Mouse (Mus musculus) spleen, adult 2 months (tissue): ENCODE measurements around the gene Tmem164. TPM values are rescaled to one million over a fixed set of nuclear protein-coding genes. Genes with fewer than 3 reads are reported as not detected.

ENCODE experiments used
- DNase-seq, 2 experiments: peaks; one replicate each; pipeline versions ENCODE4 v3.0.0 to v3.0.0-alpha.2; 2012 to 2021; ENCODE audit warnings: low spot score in 2 of 2, low read depth in 1 of 2
- H3K27ac ChIP-seq: fragments of 200-500 bp; 2 replicates; pipeline ENCODE4 v1.5.1; 2012; ENCODE audit warnings: low read length, inconsistent platforms; ENCODE audit not compliant: insufficient read depth
- H3K27me3 ChIP-seq: fragments of 200-500 bp; 2 replicates; pipeline ENCODE4 v1.6.1; 2012; ENCODE audit warnings: mild to moderate bottlenecking, moderate library complexity, low read length, inconsistent platforms; ENCODE audit not compliant: control insufficient read depth, insufficient read depth
- H3K36me3 ChIP-seq: fragments of 200-500 bp; 2 replicates; pipeline ENCODE4 v1.6.1; 2012; ENCODE audit warnings: mild to moderate bottlenecking, low read length, inconsistent platforms; ENCODE audit not compliant: control insufficient read depth, insufficient read depth
- H3K4me1 ChIP-seq: fragments of 200-500 bp; 2 replicates; pipeline ENCODE4 v1.6.1; 2011; ENCODE audit warnings: inconsistent platforms; ENCODE audit not compliant: control insufficient read depth, insufficient read depth, insufficient read length
- H3K4me3 ChIP-seq: fragments of 200-500 bp; 2 replicates; pipeline ENCODE4 v1.5.1; 2011; ENCODE audit warnings: mild to moderate bottlenecking, inconsistent platforms; ENCODE audit not compliant: insufficient read depth, insufficient read length; ENCODE audit errors: extremely low read depth
- CTCF ChIP-seq: fragments of 200-500 bp; IDR thresholded peaks from 2 replicates; pipeline ENCODE4 v1.5.1; 2011; ENCODE audit warnings: mild to moderate bottlenecking, inconsistent platforms; ENCODE audit not compliant: insufficient read depth, insufficient read length, insufficient replicate concordance; ENCODE audit errors: extremely low read depth
- POLR2A ChIP-seq: fragments of 200-500 bp; IDR thresholded peaks from 2 replicates; pipeline ENCODE4 v1.6.1; 2011; ENCODE audit warnings: low read depth, low read length, inconsistent platforms
- WGBS: fragments of 180-500 bp; shearing (Covaris S2); methylation state at CpG from one replicate; pipeline ENCODE4 v1.1.7; 2018; 5-methylcytosine and 5-hydroxymethylcytosine counted together
- polyA plus RNA-seq: library from polyadenylated mRNA; depleted of rRNA; stranded (reverse); fragments of >200 nt; gene quantifications from 2 replicates; pipeline ENCODE4 v1.2.3, GENCODE M21; 2012

Tmem164 gene
- polyA plus RNA-seq, 1 experiment, result 13.4 TPM

DNA sequence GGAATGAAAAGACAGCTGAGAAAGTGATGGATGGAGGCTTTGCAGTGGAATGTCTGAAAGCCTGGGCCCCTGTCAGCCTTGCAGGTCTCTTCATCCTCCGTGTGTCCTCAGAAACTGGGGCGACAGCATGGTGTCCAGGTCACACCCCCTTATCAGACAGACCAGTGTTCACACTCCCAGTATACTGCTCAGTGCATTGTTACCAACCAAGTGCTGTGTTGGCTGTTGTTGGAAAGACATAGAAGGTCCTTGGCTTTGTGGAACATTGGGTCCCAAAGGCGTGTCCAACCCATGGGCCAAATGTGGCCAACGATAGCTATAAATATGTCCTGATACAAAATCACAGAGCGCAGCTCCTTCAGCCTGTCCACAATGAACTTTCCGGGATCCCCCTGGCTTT is 149.4 kb downstream of the Tmem164 start:
- H3K4me1 ChIP-seq, result peaks cover 2% of the 10 kb centered on the region; the same call in 1 of the 2 replicates
- TF ChIP-seq CTCF (no peak), POLR2A (no peak)
- 90% methylated on average over 6 of the region's 6 CpGs for WGBS
- no peak overlapping the region for H3K27ac ChIP-seq
- no peak for DNase-seq
- H3K36me3 ChIP-seq, result no peaks in the 10 kb centered on the region
- H3K27me3 ChIP-seq, result no peaks in the 10 kb centered on the region
- no peak overlapping the region for H3K4me3 ChIP-seq

DNA sequence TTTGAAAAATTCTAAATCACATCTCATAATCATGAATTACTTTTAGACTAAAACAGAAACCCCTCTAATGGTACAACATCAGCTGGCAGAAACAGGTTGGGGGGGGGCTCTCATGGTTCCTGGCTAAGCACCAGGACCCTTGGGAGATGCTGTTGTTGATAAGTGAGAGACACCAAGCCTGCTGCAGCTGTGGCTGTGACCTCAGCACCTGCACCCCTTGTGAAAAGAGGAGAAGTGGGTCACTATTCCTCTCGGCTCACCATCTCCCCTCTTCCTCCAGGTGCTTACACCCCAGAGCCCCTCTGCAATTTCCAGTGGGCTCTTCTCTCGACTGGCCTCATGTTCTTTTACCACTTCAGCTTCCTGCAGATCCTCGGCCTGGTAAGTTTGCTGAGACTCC is 151.0 kb downstream of the Tmem164 start:
- no peak overlapping the region for H3K27ac ChIP-seq
- TF ChIP-seq CTCF, result no peak
- no peak for TF ChIP-seq POLR2A
- DNase-seq, result no peak
- 42% methylated on average over 3 of the region's 3 CpGs for WGBS
- no peak overlapping the region for H3K4me3 ChIP-seq
- H3K4me1 ChIP-seq, result peaks cover 2% of the 10 kb centered on the region; the same call in 1 of the 2 replicates
- H3K27me3 ChIP-seq, result no peaks in the 10 kb centered on the region
- no peaks in the 10 kb centered on the region for H3K36me3 ChIP-seq

DNA sequence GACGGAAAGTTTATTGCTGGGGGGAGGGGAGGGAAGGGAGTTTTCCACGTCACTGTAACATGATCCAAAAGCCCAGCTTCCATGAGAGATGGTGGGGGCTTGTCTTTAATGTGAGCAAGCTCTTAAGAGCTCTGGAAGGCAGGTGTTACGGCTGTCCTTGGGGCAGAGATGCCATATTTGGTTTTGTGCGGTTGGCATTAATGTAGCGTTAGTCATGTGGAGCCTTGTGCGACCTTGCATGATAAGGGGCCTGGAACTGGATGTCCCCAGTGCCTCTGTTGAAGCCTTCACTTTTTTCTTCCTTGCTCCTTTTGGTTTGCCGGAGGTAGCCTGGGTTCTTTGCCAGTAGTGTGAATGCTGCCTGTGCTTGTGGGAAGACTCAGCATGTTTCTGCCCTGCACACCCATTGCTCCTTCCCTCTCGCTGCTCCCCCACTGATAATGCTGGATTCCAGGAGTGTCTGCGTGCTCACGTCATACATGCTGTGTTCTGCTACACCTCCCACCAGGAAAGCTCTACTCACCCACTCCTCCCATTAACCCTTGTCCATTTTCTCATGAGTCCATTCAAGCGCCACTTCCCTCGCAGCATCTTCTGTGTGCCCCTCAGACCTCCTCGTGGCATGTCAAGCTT is 152.1 kb downstream of the Tmem164 start:
- TF ChIP-seq POLR2A (no peak), CTCF (no peak)
- Histone ChIP-seq H3K27me3 (no peaks in the 10 kb centered on the region), H3K27ac (no peak overlapping the region), H3K4me1 (peaks cover 2% of the 10 kb centered on the region; the same call in 1 of the 2 replicates), H3K36me3 (no peaks in the 10 kb centered on the region), H3K4me3 (no peak overlapping the region)
- 77% methylated on average over 13 of the region's 13 CpGs for WGBS
- no peak for DNase-seq

DNA sequence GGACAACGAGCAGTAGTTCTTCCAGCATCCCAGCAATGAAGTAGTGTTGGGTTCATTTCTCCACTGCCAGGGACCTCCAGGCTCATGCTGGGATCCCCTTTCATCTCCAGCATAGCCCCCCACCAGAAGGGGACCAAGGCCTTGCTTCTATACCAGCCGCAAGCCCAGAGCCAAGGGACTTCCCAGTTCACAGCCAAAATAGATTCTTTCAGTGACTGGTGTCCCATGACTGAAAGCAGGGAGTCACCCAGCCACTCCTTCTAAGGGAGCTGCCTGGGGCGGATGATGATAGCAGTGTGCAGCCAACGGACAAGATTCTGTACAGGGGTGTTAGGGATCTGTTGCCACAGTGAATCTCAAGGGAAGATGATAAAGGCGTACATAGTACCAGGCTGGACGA is 153.6 kb downstream of the Tmem164 start:
- 91% methylated on average over 6 of the region's 6 CpGs for WGBS
- Histone ChIP-seq H3K27me3 (no peaks in the 10 kb centered on the region), H3K36me3 (no peaks in the 10 kb centered on the region), H3K4me1 (peaks cover 2% of the 10 kb centered on the region; the same call in 1 of the 2 replicates), H3K4me3 (no peak overlapping the region), H3K27ac (peak overlapping the region; percentile 9; the same call in 1 of the 2 replicates)
- TF ChIP-seq CTCF (no peak), POLR2A (no peak)
- DNase-seq, result no peak

DNA sequence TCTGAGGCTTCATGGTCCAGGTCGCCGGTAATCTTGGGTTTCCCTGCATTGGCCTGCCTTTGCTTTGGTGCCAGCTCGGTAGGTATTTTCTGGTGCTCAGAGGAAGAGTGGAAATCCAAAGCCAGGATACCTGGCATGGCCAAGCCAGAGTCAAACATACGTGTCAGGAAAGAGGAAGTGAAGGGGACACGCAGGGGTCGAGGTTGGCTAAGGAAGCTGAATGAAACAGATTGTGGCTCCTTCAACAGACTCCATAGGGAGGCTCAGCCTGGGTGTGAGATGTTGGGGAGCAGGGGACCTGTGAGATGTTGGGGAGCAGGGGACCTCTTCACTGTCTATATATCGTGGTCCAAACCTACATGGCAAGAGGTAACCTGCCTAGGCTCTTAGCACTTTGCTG is 155.2 kb downstream of the Tmem164 start:
- TF ChIP-seq POLR2A (no peak), CTCF (no peak)
- Histone ChIP-seq H3K36me3 (no peaks in the 10 kb centered on the region), H3K27ac (no peak overlapping the region), H3K4me1 (no peaks in the 10 kb centered on the region; the same call in 1 of the 2 replicates), H3K27me3 (no peaks in the 10 kb centered on the region), H3K4me3 (no peak overlapping the region)
- 76% methylated on average over 7 of the region's 7 CpGs for WGBS
- no peak for DNase-seq

DNA sequence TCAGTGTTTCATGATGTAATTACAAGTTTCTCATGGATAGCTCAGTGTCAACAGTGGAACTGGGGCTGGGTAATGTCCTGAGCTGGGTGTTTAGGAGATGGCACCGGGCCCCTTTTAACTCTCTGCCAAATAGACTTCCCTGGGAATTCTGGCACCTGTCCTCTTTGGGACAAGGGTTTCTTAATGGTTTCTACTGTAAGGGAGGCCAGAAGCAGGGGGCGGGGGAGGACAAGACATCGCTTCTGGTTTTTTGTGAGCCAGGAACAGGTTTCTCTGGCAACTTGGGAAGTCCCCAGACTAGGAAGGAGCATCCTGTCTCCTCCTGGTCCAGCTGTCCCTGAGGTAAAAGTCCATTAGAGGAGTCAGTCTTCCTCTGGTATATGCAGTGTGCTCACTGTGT is 156.1 kb downstream of the Tmem164 start:
- Histone ChIP-seq H3K27ac (no peak overlapping the region), H3K4me1 (no peaks in the 10 kb centered on the region; the same call in 1 of the 2 replicates), H3K36me3 (no peaks in the 10 kb centered on the region), H3K27me3 (no peaks in the 10 kb centered on the region), H3K4me3 (no peak overlapping the region)
- 93% methylated on average over 3 of the region's 3 CpGs for WGBS
- no peak for TF ChIP-seq POLR2A
- TF ChIP-seq CTCF, result no peak
- no peak for DNase-seq

DNA sequence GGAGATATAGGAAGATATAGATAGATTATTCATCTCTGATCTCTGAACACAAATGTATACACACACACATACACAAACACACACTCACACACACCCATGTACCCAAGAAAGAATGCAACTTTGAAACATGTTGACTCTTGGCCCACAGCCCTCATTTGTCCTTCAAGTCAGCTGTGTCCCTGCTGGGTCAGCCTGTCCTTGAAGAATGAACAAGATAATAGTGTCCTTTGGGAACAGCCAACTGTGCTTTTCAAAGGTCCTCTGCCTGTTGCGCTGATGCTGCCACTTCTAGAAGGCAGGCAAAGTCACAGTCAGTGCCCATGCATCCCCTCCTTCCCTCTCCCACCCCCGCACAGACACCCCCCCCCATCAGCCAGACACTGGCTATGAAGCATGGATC is 157.6 kb downstream of the Tmem164 start:
- DNase-seq, result no peak
- Histone ChIP-seq H3K27ac (no peak overlapping the region), H3K27me3 (no peaks in the 10 kb centered on the region), H3K36me3 (no peaks in the 10 kb centered on the region), H3K4me1 (no peaks in the 10 kb centered on the region), H3K4me3 (no peak overlapping the region)
- WGBS, result 71% methylated on average over 2 of the region's 2 CpGs
- TF ChIP-seq CTCF (no peak), POLR2A (no peak)
